Comparison of ENCODE assay signal across 8 mouse cellular contexts in the genomic region with DNA sequence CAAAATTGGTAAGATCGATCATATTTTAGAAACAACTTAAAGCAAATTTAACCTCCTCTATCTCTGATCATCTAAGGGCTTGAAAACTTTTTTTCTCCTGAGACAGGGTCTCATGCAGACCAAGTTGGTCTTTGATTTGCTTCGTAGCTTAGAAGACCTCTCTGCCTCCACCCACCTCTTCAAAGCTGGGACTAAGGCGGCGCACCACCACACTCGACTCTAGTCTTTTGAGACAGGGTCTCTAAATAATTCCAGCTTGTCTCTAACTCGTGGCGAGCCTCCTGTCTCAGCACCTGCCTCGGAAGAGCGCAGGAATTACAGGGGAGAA. TPM values are rescaled to one million over a fixed set of nuclear protein-coding genes. Genes with fewer than 3 reads are reported as not detected.
DNase-seq lines count a peak whose midpoint lies in the region; ATAC-seq and TF ChIP-seq lines count a peak whose summit lies in the region.

No protein-coding gene starts in this region.

- no peaks in the 10 kb centered on the region for H3K36me3 ChIP-seq in embryonic facial prominence, embryonic 11.5 days (replicated peaks; ENCODE audit: control insufficient read depth, insufficient read depth, low read depth, low read length)
- H3K36me3 ChIP-seq in hindbrain, postnatal 0 days (ENCODE audit: insufficient read depth, low read length), result no peaks in the 10 kb centered on the region
- no peaks in the 10 kb centered on the region for H3K36me3 ChIP-seq in midbrain, embryonic 16.5 days (ENCODE audit: control insufficient read depth, insufficient read depth, low read length)

- DNase-seq in left cerebral cortex, adult 2 months (ENCODE audit: extremely low spot score in 1 of 2, low spot score in 2 of 2), result no peak
- DNase-seq in left cerebral cortex, postnatal 4 days, result no peak
- no peak for DNase-seq in embryonic facial prominence, embryonic 11.5 days (ENCODE audit: low spot score)
- DNase-seq in hindbrain, postnatal 0 days (ENCODE audit: low spot score), result no peak
- DNase-seq in cerebellum, postnatal 36 days, result no peak
- no peak for DNase-seq in gastrocnemius, postnatal 10 days
- DNase-seq in thymus, postnatal 0 days (ENCODE audit: low spot score), result no peak

- ATAC-seq in embryonic facial prominence, embryonic 11.5 days (replicated peaks; ENCODE audit: insufficient number of reproducible peaks, low FRiP score, low TSS enrichment, low read depth), result no peak
- no peak for ATAC-seq in hindbrain, postnatal 0 days
- no peak for ATAC-seq in midbrain, embryonic 16.5 days

- peak overlapping the region; percentile 94 for H3K27ac ChIP-seq in left cerebral cortex, adult 2 months
- H3K27ac ChIP-seq in embryonic facial prominence, embryonic 11.5 days (replicated peaks; ENCODE audit: low read depth, low read length), result peak overlapping the region; percentile 71
- H3K27ac ChIP-seq in hindbrain, postnatal 0 days, result peak overlapping the region; percentile 91
- peak overlapping the region; percentile 82 for H3K27ac ChIP-seq in midbrain, embryonic 16.5 days (ENCODE audit: low read length)

- no peaks in the 10 kb centered on the region for H3K27me3 ChIP-seq in embryonic facial prominence, embryonic 11.5 days (ENCODE audit: control insufficient read depth, insufficient read depth, low read length)
- no peaks in the 10 kb centered on the region for H3K27me3 ChIP-seq in hindbrain, postnatal 0 days (ENCODE audit: insufficient read depth, low read length)
- H3K27me3 ChIP-seq in midbrain, embryonic 16.5 days (ENCODE audit: control insufficient read depth, insufficient read depth, low read depth, low read length), result no peaks in the 10 kb centered on the region

- peak overlapping the region; percentile 51 for H3K9ac ChIP-seq in embryonic facial prominence, embryonic 11.5 days (replicated peaks; ENCODE audit: low read length)
- peak overlapping the region; percentile 55 for H3K9ac ChIP-seq in hindbrain, postnatal 0 days (replicated peaks; ENCODE audit: low read length)
- peak overlapping the region; percentile 74 for H3K9ac ChIP-seq in midbrain, embryonic 16.5 days (ENCODE audit: low read depth, low read length)

- intact Hi-C loops in left cerebral cortex, adult 2 months (cut with DNase I), result loop anchor here (1.0 to 10.0 kb wide), 3 partner anchors 12 to 735 kb away; a partner anchor contains a TSS
- intact Hi-C loops in left cerebral cortex, postnatal 4 days (cut with DNase I), result no loop called here

- H3K9me3 ChIP-seq in embryonic facial prominence, embryonic 11.5 days (replicated peaks; ENCODE audit: control insufficient read depth, low read length), result no peaks in the 10 kb centered on the region
- H3K9me3 ChIP-seq in hindbrain, postnatal 0 days (ENCODE audit: low read length), result no peaks in the 10 kb centered on the region
- no peaks in the 10 kb centered on the region for H3K9me3 ChIP-seq in midbrain, embryonic 16.5 days (replicated peaks; ENCODE audit: control insufficient read depth, low read length, poor library complexity, severe bottlenecking)

- H3K4me3 ChIP-seq in left cerebral cortex, adult 2 months, result peak overlapping the region; percentile 63
- peak overlapping the region; percentile 29 for H3K4me3 ChIP-seq in embryonic facial prominence, embryonic 11.5 days (ENCODE audit: low read depth, low read length)
- H3K4me3 ChIP-seq in hindbrain, postnatal 0 days (ENCODE audit: low read length), result peak overlapping the region; percentile 44
- peak overlapping the region; percentile 59 for H3K4me3 ChIP-seq in midbrain, embryonic 16.5 days (ENCODE audit: low read depth, low read length)

- 8% methylated on average over 9 of the region's 9 CpGs for WGBS in embryonic facial prominence, embryonic 11.5 days
- WGBS in hindbrain, postnatal 0 days, result 8% methylated on average over 9 of the region's 9 CpGs
- WGBS in midbrain, embryonic 16.5 days, result 8% methylated on average over 9 of the region's 9 CpGs

- peak overlapping the region; percentile 19 for H3K4me2 ChIP-seq in embryonic facial prominence, embryonic 11.5 days (ENCODE audit: low read depth, low read length)
- peak overlapping the region; percentile 62 for H3K4me2 ChIP-seq in hindbrain, postnatal 0 days (ENCODE audit: low read depth, low read length)
- H3K4me2 ChIP-seq in midbrain, embryonic 16.5 days (ENCODE audit: low read length), result peak overlapping the region; percentile 54

- H3K4me1 ChIP-seq in embryonic facial prominence, embryonic 11.5 days (ENCODE audit: control insufficient read depth, insufficient read depth, low read length), result no peaks in the 10 kb centered on the region
- no peaks in the 10 kb centered on the region for H3K4me1 ChIP-seq in hindbrain, postnatal 0 days (ENCODE audit: insufficient read depth, low read length)
- peaks cover 5% of the 10 kb centered on the region; the same call in 1 of the 2 replicates for H3K4me1 ChIP-seq in midbrain, embryonic 16.5 days (ENCODE audit: control insufficient read depth, insufficient read depth, low read length)

- no peak for TF ChIP-seq CTCF in left cerebral cortex, adult 2 months (IDR thresholded peaks at IDR 0.05)
- no peak for TF ChIP-seq CTCF in hindbrain, postnatal 0 days (IDR thresholded peaks at IDR 0.05; ENCODE audit: low read depth)

RNA-seq across cellular contexts. Expression of a gene that starts 0.6 kb away (rescaled TPM):
- under 1 TPM; 0.36 to 0.98 TPM for total RNA-seq in left cerebral cortex, adult 2 months (2021)
- total RNA-seq in left cerebral cortex, postnatal 4 days (2021), result 1 to 10 TPM; 2.9 to 3.1 TPM
- polyA plus RNA-seq in embryonic facial prominence, embryonic 11.5 days (2014; fragmentation: Nextera tagmentation; extraction: Ambion mirVana), result 23.1 and 25.1 TPM in 2 replicates
- 2.8 and 3.6 TPM in 2 replicates for total RNA-seq in hindbrain, postnatal 0 days (2014; rRNA removed)
- 2.3 and 2.8 TPM in 2 replicates for polyA plus RNA-seq in hindbrain, postnatal 0 days (2015; fragmentation: Nextera tagmentation; extraction: Ambion mirVana)
- polyA plus RNA-seq in midbrain, embryonic 16.5 days (2015; fragmentation: Nextera tagmentation; extraction: Ambion mirVana), result 2.0 and 2.1 TPM in 2 replicates
- 1 to 10 TPM; 1.9 to 2.8 TPM for total RNA-seq in gastrocnemius, postnatal 10 days (2021)
- 10.2 and 10.9 TPM in 2 replicates for polyA plus RNA-seq in thymus, postnatal 0 days (2015; fragmentation: Nextera tagmentation; extraction: Ambion mirVana)

RNA-seq across cellular contexts. Expression of a gene that starts 12.4 kb away (rescaled TPM):
- 10 to 100 TPM; 74.5 to 79.6 TPM for total RNA-seq in left cerebral cortex, adult 2 months (2021)
- total RNA-seq in left cerebral cortex, postnatal 4 days (2021), result 100 to 1,000 TPM; 141 to 149 TPM
- 120 and 132 TPM in 2 replicates for polyA plus RNA-seq in embryonic facial prominence, embryonic 11.5 days (2014; fragmentation: Nextera tagmentation; extraction: Ambion mirVana)
- total RNA-seq in hindbrain, postnatal 0 days (2014; rRNA removed), result 68.0 and 70.3 TPM in 2 replicates
- polyA plus RNA-seq in hindbrain, postnatal 0 days (2015; fragmentation: Nextera tagmentation; extraction: Ambion mirVana), result 199 and 204 TPM in 2 replicates
- 218 and 229 TPM in 2 replicates for polyA plus RNA-seq in midbrain, embryonic 16.5 days (2015; fragmentation: Nextera tagmentation; extraction: Ambion mirVana)
- 10 to 100 TPM; 32.1 to 36.8 TPM for total RNA-seq in gastrocnemius, postnatal 10 days (2021)
- polyA plus RNA-seq in thymus, postnatal 0 days (2015; fragmentation: Nextera tagmentation; extraction: Ambion mirVana), result 120 and 126 TPM in 2 replicates

RNA-seq across cellular contexts. Expression of a gene that starts 56.8 kb away (rescaled TPM):
- 1 to 10 TPM; 1.5 TPM for total RNA-seq in left cerebral cortex, adult 2 months (2021)
- total RNA-seq in left cerebral cortex, postnatal 4 days (2021), result 1 to 10 TPM; 2.1 to 2.4 TPM
- polyA plus RNA-seq in embryonic facial prominence, embryonic 11.5 days (2014; fragmentation: Nextera tagmentation; extraction: Ambion mirVana), result 4.8 and 5.3 TPM in 2 replicates
- 18.1 and 19.4 TPM in 2 replicates for total RNA-seq in hindbrain, postnatal 0 days (2014; rRNA removed)
- 1.1 and 1.6 TPM in 2 replicates for polyA plus RNA-seq in hindbrain, postnatal 0 days (2015; fragmentation: Nextera tagmentation; extraction: Ambion mirVana)
- 4.6 and 6.4 TPM in 2 replicates for polyA plus RNA-seq in midbrain, embryonic 16.5 days (2015; fragmentation: Nextera tagmentation; extraction: Ambion mirVana)
- 1 to 10 TPM; 2.0 to 3.7 TPM for total RNA-seq in gastrocnemius, postnatal 10 days (2021)
- 0.08 and 0.13 TPM in 2 replicates for polyA plus RNA-seq in thymus, postnatal 0 days (2015; fragmentation: Nextera tagmentation; extraction: Ambion mirVana)
